ENCODE assay signal across 20 mouse cellular contexts in genomic region chr8:46289274-46289673, GRCm38 (mm10). TPM values are rescaled to one million over a fixed set of nuclear protein-coding genes. Genes with fewer than 3 reads are reported as not detected.
DNase-seq lines count a peak whose midpoint lies in the region; ATAC-seq lines count a peak whose summit lies in the region.
"Had no signal": no experiment of that assay in that cellular context is flagged by ENCODE, and none has a peak within 500 bp of the region (broad histone marks: within the 10 kb centered on the region; RNA-seq: fewer than 3 reads in every experiment).

No protein-coding gene starts in this region.

- peak overlapping the region; percentile 20; the same call in 1 of the 2 replicates for H3K4me3 ChIP-seq in forebrain, embryonic 10.5 days
- no peak overlapping the region for H3K4me3 ChIP-seq in forebrain, embryonic 15.5 days
- no peak overlapping the region for H3K4me3 ChIP-seq in hindbrain, embryonic 12.5 days
- H3K4me3 ChIP-seq in hindbrain, embryonic 13.5 days, result no peak overlapping the region
- H3K4me3 ChIP-seq in midbrain, embryonic 13.5 days (replicated peaks), result no peak overlapping the region
- no peak overlapping the region for H3K4me3 ChIP-seq in midbrain, embryonic 15.5 days
- H3K4me3 ChIP-seq: embryonic facial prominence, embryonic 12.5 days; heart, embryonic 13.5 days; hindbrain, embryonic 15.5 days had no signal

- H3K27me3 ChIP-seq in forebrain, embryonic 10.5 days (ENCODE audit: poor library complexity, severe bottlenecking), result peaks cover 79% of the 10 kb centered on the region
- peaks cover 45% of the 10 kb centered on the region for H3K27me3 ChIP-seq in forebrain, embryonic 15.5 days
- peaks cover 64% of the 10 kb centered on the region for H3K27me3 ChIP-seq in hindbrain, embryonic 12.5 days
- peaks cover 75% of the 10 kb centered on the region for H3K27me3 ChIP-seq in hindbrain, embryonic 13.5 days
- peaks cover 66% of the 10 kb centered on the region for H3K27me3 ChIP-seq in midbrain, embryonic 13.5 days
- H3K27me3 ChIP-seq in midbrain, embryonic 15.5 days (replicated peaks), result peaks cover 47% of the 10 kb centered on the region

- WGBS in forebrain, embryonic 10.5 days, result 7% methylated on average over 11 of the region's 11 CpGs
- 3% methylated on average over 11 of the region's 11 CpGs for WGBS in forebrain, embryonic 15.5 days
- 13% methylated on average over 11 of the region's 11 CpGs for WGBS in hindbrain, embryonic 12.5 days
- 9% methylated on average over 11 of the region's 11 CpGs for WGBS in hindbrain, embryonic 13.5 days
- 2% methylated on average over 11 of the region's 11 CpGs for WGBS in midbrain, embryonic 13.5 days
- WGBS in midbrain, embryonic 15.5 days, result 10% methylated on average over 11 of the region's 11 CpGs

- H3K36me3 ChIP-seq in forebrain, embryonic 10.5 days (replicated peaks), result no peaks in the 10 kb centered on the region
- no peaks in the 10 kb centered on the region for H3K36me3 ChIP-seq in forebrain, embryonic 15.5 days
- no peaks in the 10 kb centered on the region for H3K36me3 ChIP-seq in hindbrain, embryonic 12.5 days
- no peaks in the 10 kb centered on the region for H3K36me3 ChIP-seq in hindbrain, embryonic 13.5 days
- H3K36me3 ChIP-seq in midbrain, embryonic 13.5 days, result no peaks in the 10 kb centered on the region
- H3K36me3 ChIP-seq in midbrain, embryonic 15.5 days (replicated peaks), result no peaks in the 10 kb centered on the region
- H3K36me3 ChIP-seq: embryonic facial prominence, embryonic 12.5 days; heart, embryonic 13.5 days; hindbrain, embryonic 15.5 days had no signal

- no peak overlapping the region for H3K4me2 ChIP-seq in forebrain, embryonic 15.5 days (replicated peaks)
- H3K4me2 ChIP-seq in hindbrain, embryonic 12.5 days (replicated peaks), result no peak overlapping the region
- no peak overlapping the region for H3K4me2 ChIP-seq in hindbrain, embryonic 13.5 days
- no peak overlapping the region for H3K4me2 ChIP-seq in midbrain, embryonic 13.5 days (replicated peaks)
- H3K4me2 ChIP-seq in midbrain, embryonic 15.5 days, result no peak overlapping the region
- H3K4me2 ChIP-seq: embryonic facial prominence, embryonic 12.5 days; heart, embryonic 13.5 days; hindbrain, embryonic 15.5 days had no signal

- no peak overlapping the region for H3K9ac ChIP-seq in forebrain, embryonic 15.5 days (replicated peaks)
- H3K9ac ChIP-seq in hindbrain, embryonic 12.5 days, result no peak overlapping the region
- H3K9ac ChIP-seq in hindbrain, embryonic 13.5 days, result no peak overlapping the region
- H3K9ac ChIP-seq in midbrain, embryonic 13.5 days (replicated peaks), result no peak overlapping the region
- H3K9ac ChIP-seq in midbrain, embryonic 15.5 days, result no peak overlapping the region
- H3K9ac ChIP-seq: embryonic facial prominence, embryonic 12.5 days; heart, embryonic 13.5 days; hindbrain, embryonic 15.5 days had no signal

- H3K27ac ChIP-seq in forebrain, embryonic 10.5 days, result peak overlapping the region; percentile 51
- no peak overlapping the region for H3K27ac ChIP-seq in forebrain, embryonic 15.5 days (replicated peaks)
- H3K27ac ChIP-seq in hindbrain, embryonic 12.5 days, result no peak overlapping the region
- H3K27ac ChIP-seq in hindbrain, embryonic 13.5 days, result no peak overlapping the region
- H3K27ac ChIP-seq in midbrain, embryonic 13.5 days, result no peak overlapping the region
- no peak overlapping the region for H3K27ac ChIP-seq in midbrain, embryonic 15.5 days
- H3K27ac ChIP-seq: embryonic facial prominence, embryonic 12.5 days; heart, embryonic 13.5 days; hindbrain, embryonic 15.5 days had no signal

- H3K9me3 ChIP-seq in forebrain, embryonic 10.5 days, result no peaks in the 10 kb centered on the region; the same call in 1 of the 2 replicates
- no peaks in the 10 kb centered on the region for H3K9me3 ChIP-seq in forebrain, embryonic 15.5 days
- H3K9me3 ChIP-seq in hindbrain, embryonic 12.5 days (replicated peaks), result no peaks in the 10 kb centered on the region
- H3K9me3 ChIP-seq in hindbrain, embryonic 13.5 days, result no peaks in the 10 kb centered on the region
- no peaks in the 10 kb centered on the region for H3K9me3 ChIP-seq in midbrain, embryonic 13.5 days
- H3K9me3 ChIP-seq in midbrain, embryonic 15.5 days, result no peaks in the 10 kb centered on the region
- H3K9me3 ChIP-seq: embryonic facial prominence, embryonic 12.5 days; heart, embryonic 13.5 days; hindbrain, embryonic 15.5 days had no signal

- peak; percentile 64 for DNase-seq in forebrain, embryonic 10.5 days (ENCODE audit: extremely low spot score, low spot score)
- DNase-seq in spleen, postnatal 36 days (ENCODE audit: low spot score in 2 of 2), result no peak
- DNase-seq: adrenal gland, adult 2 months; adrenal gland, postnatal 25 days; cerebellum, adult 2 months; cerebellum, postnatal 10 days; gastrocnemius, postnatal 36 days; heart, adult 11 months; heart, postnatal 36 days; kidney, adult 2 months had no signal

- peaks cover 64% of the 10 kb centered on the region for H3K4me1 ChIP-seq in forebrain, embryonic 10.5 days
- peaks cover 25% of the 10 kb centered on the region for H3K4me1 ChIP-seq in forebrain, embryonic 15.5 days
- peaks cover 12% of the 10 kb centered on the region for H3K4me1 ChIP-seq in hindbrain, embryonic 12.5 days
- peaks cover 17% of the 10 kb centered on the region for H3K4me1 ChIP-seq in hindbrain, embryonic 13.5 days (replicated peaks)
- peaks cover 34% of the 10 kb centered on the region for H3K4me1 ChIP-seq in midbrain, embryonic 13.5 days (replicated peaks)
- H3K4me1 ChIP-seq in midbrain, embryonic 15.5 days, result peaks cover 30% of the 10 kb centered on the region

- no peak for ATAC-seq in forebrain, embryonic 15.5 days (replicated peaks)
- peak; percentile 48; the same call in 1 of the 2 replicates for ATAC-seq in hindbrain, embryonic 12.5 days (ENCODE audit: low FRiP score)
- ATAC-seq in hindbrain, embryonic 13.5 days (ENCODE audit: low FRiP score), result no peak
- ATAC-seq in midbrain, embryonic 13.5 days, result 0 out of 2 replicates have a peak, but pooled peaks have one; percentile 56
- ATAC-seq in midbrain, embryonic 15.5 days (replicated peaks), result no peak
- ATAC-seq: intestine, embryonic 16.5 days had no signal

RNA-seq across cellular contexts. Expression of gene Helt, which starts 5.2 kb away (rescaled TPM):
- 1.8 and 2.7 TPM in 2 replicates for polyA plus RNA-seq in forebrain, embryonic 10.5 days (2016; fragmentation: Nextera tagmentation; extraction: Ambion mirVana)
- 6.7 and 7.6 TPM in 2 replicates for polyA plus RNA-seq in forebrain, embryonic 15.5 days (2015; fragmentation: Nextera tagmentation; extraction: Ambion mirVana)
- 1.2 and 2.8 TPM in 2 replicates for polyA plus RNA-seq in hindbrain, embryonic 12.5 days (2016; fragmentation: Nextera tagmentation; extraction: Ambion mirVana)
- polyA plus RNA-seq in hindbrain, embryonic 13.5 days (2015; fragmentation: Nextera tagmentation; extraction: Ambion mirVana), result 1.8 and 1.9 TPM in 2 replicates
- 27.1 and 38.4 TPM in 2 replicates for polyA plus RNA-seq in midbrain, embryonic 13.5 days (2015; fragmentation: Nextera tagmentation; extraction: Ambion mirVana)
- polyA plus RNA-seq in midbrain, embryonic 15.5 days (2015; fragmentation: Nextera tagmentation; extraction: Ambion mirVana), result 5.4 and 5.8 TPM in 2 replicates
- polyA plus RNA-seq: cerebellum, adult 2 months; heart, embryonic 13.5 days; heart, postnatal 0 days; intestine, embryonic 16.5 days; kidney, adult 2 months had no signal

Comparison
In these comparisons a context has a peak if more than half of its experiments do, and no peak if none do; other contexts are left out.
1. ATAC-seq: peak in hindbrain, embryonic 12.5 days (single experiment) and midbrain, embryonic 13.5 days (single experiment); none in forebrain, embryonic 15.5 days (single experiment), hindbrain, embryonic 13.5 days (single experiment) and midbrain, embryonic 15.5 days (single experiment).